25 mouse cellular contexts compared by ENCODE assay signal in genomic region chr13:111405956-111406355, GRCm38 (mm10).
DNase-seq lines count a peak whose midpoint lies in the region; ATAC-seq lines count a peak whose summit lies in the region.
"Had no signal": no experiment of that assay in that cellular context is flagged by ENCODE, and none has a peak within 500 bp of the region (broad histone marks: within the 10 kb centered on the region; RNA-seq: fewer than 3 reads in every experiment).

No protein-coding gene starts in this region.

- no peak overlapping the region for H3K4me2 ChIP-seq in embryonic facial prominence, embryonic 13.5 days
- no peak overlapping the region for H3K4me2 ChIP-seq in heart, embryonic 13.5 days
- H3K4me2 ChIP-seq in limb, embryonic 13.5 days (replicated peaks), result no peak overlapping the region
- no peak overlapping the region for H3K4me2 ChIP-seq in midbrain, embryonic 16.5 days (ENCODE audit: low read length)
- H3K4me2 ChIP-seq: embryonic facial prominence, embryonic 12.5 days; heart, embryonic 12.5 days; hindbrain, embryonic 14.5 days had no signal

- DNase-seq in embryonic facial prominence, embryonic 10.5 days (ENCODE audit: low spot score), result no peak
- no peak for DNase-seq in heart, adult 11 months
- no peak for DNase-seq in limb, embryonic 10.5 days (ENCODE audit: low spot score)
- DNase-seq: adrenal gland, adult 8-10 months; adrenal gland, postnatal 25 days; cerebellum, adult 18-20 months; cerebellum, adult 9-10 months; cerebellum, postnatal 14 days; gastrocnemius, adult 2 months; gastrocnemius, postnatal 14 days; heart, adult 18-20 months; heart, postnatal 14 days; heart, postnatal 4 days had no signal

- WGBS in embryonic facial prominence, embryonic 13.5 days, result 57% methylated on average over 3 of the region's 3 CpGs
- WGBS in embryonic facial prominence, embryonic 10.5 days, result 87% methylated on average over 3 of the region's 3 CpGs
- 82% methylated on average over 3 of the region's 3 CpGs for WGBS in heart, embryonic 13.5 days
- 57% methylated on average over 3 of the region's 3 CpGs for WGBS in limb, embryonic 13.5 days
- 94% methylated on average over 3 of the region's 3 CpGs for WGBS in limb, embryonic 10.5 days
- WGBS in midbrain, embryonic 16.5 days, result 95% methylated on average over 3 of the region's 3 CpGs

- H3K36me3 ChIP-seq in embryonic facial prominence, embryonic 13.5 days, result no peaks in the 10 kb centered on the region
- H3K36me3 ChIP-seq in embryonic facial prominence, embryonic 10.5 days (replicated peaks), result no peaks in the 10 kb centered on the region
- no peaks in the 10 kb centered on the region for H3K36me3 ChIP-seq in heart, embryonic 13.5 days
- no peaks in the 10 kb centered on the region for H3K36me3 ChIP-seq in limb, embryonic 13.5 days
- no peaks in the 10 kb centered on the region for H3K36me3 ChIP-seq in limb, embryonic 10.5 days
- no peaks in the 10 kb centered on the region for H3K36me3 ChIP-seq in midbrain, embryonic 16.5 days (ENCODE audit: control insufficient read depth, insufficient read depth, low read length)
- H3K36me3 ChIP-seq: embryonic facial prominence, embryonic 12.5 days; forebrain, embryonic 10.5 days; heart, embryonic 12.5 days had no signal

- H3K9ac ChIP-seq in embryonic facial prominence, embryonic 13.5 days, result no peak overlapping the region
- 0 out of 2 replicates have a peak overlapping the region, but pooled peaks have one; percentile 10 for H3K9ac ChIP-seq in heart, embryonic 13.5 days
- no peak overlapping the region for H3K9ac ChIP-seq in limb, embryonic 13.5 days
- no peak overlapping the region for H3K9ac ChIP-seq in midbrain, embryonic 16.5 days (ENCODE audit: low read depth, low read length)
- H3K9ac ChIP-seq: embryonic facial prominence, embryonic 12.5 days; heart, embryonic 12.5 days; hindbrain, embryonic 14.5 days had no signal

- no peaks in the 10 kb centered on the region for H3K9me3 ChIP-seq in embryonic facial prominence, embryonic 13.5 days
- H3K9me3 ChIP-seq in embryonic facial prominence, embryonic 10.5 days, result no peaks in the 10 kb centered on the region
- H3K9me3 ChIP-seq in heart, embryonic 13.5 days, result no peaks in the 10 kb centered on the region
- no peaks in the 10 kb centered on the region for H3K9me3 ChIP-seq in limb, embryonic 13.5 days
- no peaks in the 10 kb centered on the region for H3K9me3 ChIP-seq in limb, embryonic 10.5 days (replicated peaks)
- H3K9me3 ChIP-seq in midbrain, embryonic 16.5 days (replicated peaks; ENCODE audit: control insufficient read depth, low read length, poor library complexity, severe bottlenecking), result no peaks in the 10 kb centered on the region
- H3K9me3 ChIP-seq: embryonic facial prominence, embryonic 12.5 days; forebrain, embryonic 10.5 days; heart, embryonic 12.5 days had no signal

- peak overlapping the region; percentile 65; the same call in 1 of the 2 replicates for H3K27ac ChIP-seq in embryonic facial prominence, embryonic 13.5 days
- H3K27ac ChIP-seq in embryonic facial prominence, embryonic 10.5 days (replicated peaks), result no peak overlapping the region
- H3K27ac ChIP-seq in heart, embryonic 13.5 days (replicated peaks), result no peak overlapping the region
- H3K27ac ChIP-seq in limb, embryonic 13.5 days, result peak overlapping the region; percentile 39; the same call in 1 of the 2 replicates
- no peak overlapping the region for H3K27ac ChIP-seq in limb, embryonic 10.5 days
- H3K27ac ChIP-seq in midbrain, embryonic 16.5 days (ENCODE audit: low read length), result no peak overlapping the region
- H3K27ac ChIP-seq: forebrain, embryonic 10.5 days; gastrocnemius, adult 2 months; hindbrain, embryonic 14.5 days; hindbrain, postnatal 0 days had no signal

- peaks cover 19% of the 10 kb centered on the region for H3K4me1 ChIP-seq in embryonic facial prominence, embryonic 13.5 days
- H3K4me1 ChIP-seq in embryonic facial prominence, embryonic 10.5 days, result no peaks in the 10 kb centered on the region
- H3K4me1 ChIP-seq in heart, embryonic 13.5 days, result peaks cover 5% of the 10 kb centered on the region; the same call in 1 of the 2 replicates
- 0 out of 2 replicates have a peak, but pooled peaks cover 20% of the 10 kb centered on the region for H3K4me1 ChIP-seq in limb, embryonic 13.5 days
- peaks cover 17% of the 10 kb centered on the region for H3K4me1 ChIP-seq in limb, embryonic 10.5 days
- no peaks in the 10 kb centered on the region for H3K4me1 ChIP-seq in midbrain, embryonic 16.5 days (ENCODE audit: control insufficient read depth, insufficient read depth, low read length)
- H3K4me1 ChIP-seq: forebrain, embryonic 10.5 days; heart, embryonic 12.5 days had no signal

- no peak for ATAC-seq in embryonic facial prominence, embryonic 13.5 days (ENCODE audit: insufficient number of reproducible peaks, insufficient read depth, low FRiP score, low TSS enrichment, low read depth)
- no peak for ATAC-seq in heart, embryonic 13.5 days (ENCODE audit: extremely low read depth, insufficient number of reproducible peaks, low FRiP score, low TSS enrichment)
- ATAC-seq in limb, embryonic 13.5 days (ENCODE audit: low FRiP score, low read depth), result no peak
- no peak for ATAC-seq in midbrain, embryonic 16.5 days
- ATAC-seq: activated CD4-positive, CD25-positive, alpha-beta regulatory T cell, adult 4 months; forebrain, embryonic 14.5 days; hindbrain, postnatal 0 days; inflammation-experienced regulatory T-cells, adult 6 months had no signal

- no peak overlapping the region for H3K4me3 ChIP-seq in embryonic facial prominence, embryonic 13.5 days
- H3K4me3 ChIP-seq in embryonic facial prominence, embryonic 10.5 days, result no peak overlapping the region
- no peak overlapping the region for H3K4me3 ChIP-seq in heart, embryonic 13.5 days
- H3K4me3 ChIP-seq in limb, embryonic 13.5 days, result no peak overlapping the region
- no peak overlapping the region for H3K4me3 ChIP-seq in limb, embryonic 10.5 days
- no peak overlapping the region for H3K4me3 ChIP-seq in midbrain, embryonic 16.5 days (ENCODE audit: low read depth, low read length)
- H3K4me3 ChIP-seq: embryonic facial prominence, embryonic 12.5 days; forebrain, embryonic 10.5 days; gastrocnemius, adult 2 months; heart, embryonic 12.5 days had no signal

- no peaks in the 10 kb centered on the region for H3K27me3 ChIP-seq in embryonic facial prominence, embryonic 13.5 days
- H3K27me3 ChIP-seq in embryonic facial prominence, embryonic 10.5 days (replicated peaks; ENCODE audit: low read depth, poor library complexity, severe bottlenecking), result no peaks in the 10 kb centered on the region
- H3K27me3 ChIP-seq in heart, embryonic 13.5 days (replicated peaks), result no peaks in the 10 kb centered on the region
- no peaks in the 10 kb centered on the region for H3K27me3 ChIP-seq in limb, embryonic 13.5 days
- H3K27me3 ChIP-seq in limb, embryonic 10.5 days (ENCODE audit: low read depth, poor library complexity, severe bottlenecking), result no peaks in the 10 kb centered on the region
- no peaks in the 10 kb centered on the region for H3K27me3 ChIP-seq in midbrain, embryonic 16.5 days (ENCODE audit: control insufficient read depth, insufficient read depth, low read depth, low read length)
- H3K27me3 ChIP-seq: embryonic facial prominence, embryonic 12.5 days; heart, embryonic 12.5 days had no signal

Comparison
In these comparisons a context has a peak if more than half of its experiments do, and no peak if none do; other contexts are left out.
1. H3K27ac ChIP-seq: peak in embryonic facial prominence, embryonic 13.5 days (single experiment) and limb, embryonic 13.5 days (single experiment); none in embryonic facial prominence, embryonic 10.5 days (single experiment), heart, embryonic 13.5 days (single experiment), limb, embryonic 10.5 days (single experiment) and midbrain, embryonic 16.5 days (single experiment).